Mouse (Mus musculus) bone marrow, adult 2 months (tissue): ENCODE data around the gene Ccdc138.

Experiments used
- CTCF ChIP-seq: fragments of 200-500 bp; IDR thresholded peaks from 2 replicates; pipeline ENCODE4 v1.5.1; 2011; ENCODE audit warnings: low read length, control low read depth; ENCODE audit not compliant: control insufficient read depth, insufficient read depth
- POLR2A ChIP-seq: fragments of 200-500 bp; IDR thresholded peaks from 2 replicates; pipeline ENCODE4 v1.6.1; 2011; ENCODE audit warnings: low read depth, mild to moderate bottlenecking, control low read depth, low read length, borderline replicate concordance; ENCODE audit not compliant: control insufficient read depth

DNA sequence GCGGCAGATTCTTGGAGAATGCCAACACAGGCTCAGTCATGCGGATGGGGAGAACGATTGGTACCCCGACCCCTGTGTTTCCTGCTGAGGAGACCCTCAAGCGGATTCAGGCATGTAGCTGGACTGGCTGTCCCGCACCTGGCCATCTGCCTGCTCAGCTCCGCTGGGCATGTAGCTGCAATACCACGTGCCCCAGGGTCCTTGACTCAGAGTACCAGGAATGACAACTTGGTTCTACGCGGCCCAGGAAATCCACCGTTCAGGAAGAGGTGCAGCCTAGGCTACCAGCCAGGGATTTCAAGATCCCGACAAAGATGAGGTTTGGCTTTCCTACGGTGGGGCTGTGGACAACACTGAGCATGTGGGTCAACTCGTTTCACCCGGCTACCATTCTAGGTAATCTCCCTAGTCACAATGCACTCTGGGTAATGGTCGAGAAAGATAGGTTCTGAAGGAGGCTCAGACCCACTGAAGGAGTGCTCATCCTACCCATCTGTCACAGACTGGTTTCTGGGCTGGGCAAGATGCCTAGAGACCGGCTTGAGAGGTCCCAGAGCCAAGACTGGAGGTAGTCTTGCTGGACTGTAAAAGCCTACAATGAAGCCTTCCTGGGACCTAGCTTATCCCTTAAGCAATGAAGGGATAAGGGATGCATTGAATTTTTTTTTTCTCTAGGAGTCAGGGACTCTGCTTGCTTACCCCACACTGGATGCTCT lies 120.9 kb downstream of the Ccdc138 start:
- TF ChIP-seq CTCF = no peak
- TF ChIP-seq POLR2A = no peak
